Mouse (Mus musculus) testis, adult 2 months (tissue): ENCODE measurements around the gene Ccer2.

ENCODE experiments used
- CTCF ChIP-seq: fragments of 200-500 bp; IDR thresholded peaks from 2 replicates; pipeline ENCODE4 v1.5.1; 2012; ENCODE audit warnings: low read depth, mild to moderate bottlenecking, inconsistent platforms, low read length, moderate library complexity; ENCODE audit not compliant: control insufficient read depth, insufficient read depth, insufficient replicate concordance
- POLR2A ChIP-seq: fragments of 200-500 bp; IDR thresholded peaks from 2 replicates; pipeline ENCODE4 v1.6.1; 2012; ENCODE audit warnings: low read depth, mild to moderate bottlenecking, inconsistent platforms, low read length, moderate library complexity; ENCODE audit not compliant: control insufficient read depth

DNA sequence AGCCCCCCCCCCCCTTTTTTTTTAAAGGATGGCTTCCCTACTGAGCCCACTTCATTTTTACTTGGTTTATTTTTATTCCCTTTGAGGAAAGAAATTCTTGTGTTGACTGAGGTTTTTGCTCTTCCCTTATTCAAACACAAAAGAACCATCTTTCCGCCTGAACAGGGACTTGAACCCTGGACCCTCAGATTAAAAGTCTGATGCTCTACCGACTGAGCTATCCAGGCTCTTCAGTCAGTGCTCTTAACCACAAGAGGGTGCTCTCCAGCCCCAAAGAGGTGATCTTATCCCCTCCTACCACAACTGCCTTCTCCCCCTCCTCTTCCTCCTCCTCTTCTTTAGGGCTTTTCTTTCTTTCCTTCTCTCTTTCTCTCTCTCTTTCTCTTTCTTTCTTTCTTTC, 37.9 kb downstream of the Ccer2 start:
- no peak for TF ChIP-seq POLR2A
- no peak for TF ChIP-seq CTCF
